Mouse (Mus musculus) neural tube, embryonic 14.5 days (tissue): ENCODE data around the gene Fcho2. TPM values are rescaled to one million over a fixed set of nuclear protein-coding genes. Genes with fewer than 3 reads are reported as not detected.

Experiments used
- ATAC-seq: fragments of 200-750 bp; cut with Nextera tagmentation; 2 replicates; pipeline ENCODE4 v1.8.0; 2017; ENCODE audit warnings: low read depth, mild to moderate bottlenecking, moderate TSS enrichment, moderate library complexity
- H3K27ac ChIP-seq: fragments of 300-500 bp; sonication (generic); 2 replicates; pipeline ENCODE4 v1.5.1; 2014; ENCODE audit warnings: low read depth, mild to moderate bottlenecking, control low read depth, low read length, moderate library complexity, mixed read lengths
- H3K27me3 ChIP-seq: fragments of 300-500 bp; sonication (generic); 2 replicates; pipeline ENCODE4 v1.6.1; 2014; ENCODE audit warnings: low read length; ENCODE audit not compliant: control insufficient read depth, insufficient read depth
- H3K36me3 ChIP-seq: fragments of 300-500 bp; sonication (generic); 2 replicates; pipeline ENCODE4 v1.6.1; 2014; ENCODE audit warnings: low read length, mixed read lengths; ENCODE audit not compliant: control insufficient read depth, insufficient read depth
- H3K4me1 ChIP-seq: fragments of 300-500 bp; sonication (generic); 2 replicates; pipeline ENCODE4 v1.6.1; 2014; ENCODE audit warnings: low read length; ENCODE audit not compliant: control insufficient read depth, insufficient read depth
- H3K4me2 ChIP-seq: fragments of 300-500 bp; sonication (generic); 2 replicates; pipeline ENCODE4 v1.6.1; 2014; ENCODE audit warnings: mild to moderate bottlenecking, low read depth, low read length, control low read depth
- H3K4me3 ChIP-seq: fragments of 300-500 bp; sonication (generic); 2 replicates; pipeline ENCODE4 v1.5.1; 2014; ENCODE audit warnings: low read depth, low read length, control low read depth, mixed read lengths
- H3K9ac ChIP-seq: fragments of 300-500 bp; sonication (generic); replicated peaks from 2 replicates; pipeline ENCODE4 v1.6.1; 2014; ENCODE audit warnings: low read depth, mild to moderate bottlenecking, control low read depth, low read length, mixed read lengths
- H3K9me3 ChIP-seq: fragments of 300-500 bp; sonication (generic); 2 replicates; pipeline ENCODE4 v1.6.1; 2016; ENCODE audit warnings: low read length; ENCODE audit not compliant: control insufficient read depth
- WGBS: fragments of 180-500 bp; shearing (Covaris S2); extraction: QIAGEN DNeasy Blood & Tissue Kit; methylation state at CpG from one replicate; pipeline ENCODE4 v1.1.7; 2014; 5-methylcytosine and 5-hydroxymethylcytosine counted together
- polyA plus RNA-seq: library from polyadenylated mRNA; unstranded; fragments of >200 nt; fragmentation: Nextera tagmentation; extraction: Ambion mirVana; gene quantifications from 2 replicates; pipeline ENCODE4 v1.2.1, GENCODE M21; 2014

Gene Fcho2
- polyA plus RNA-seq, 1 experiment from 2014 or later, result 28.3 TPM

- H3K4me1 ChIP-seq, result no peaks in the 10 kb centered on the region
- ATAC-seq, result no peak
- H3K9ac ChIP-seq, result no peak overlapping the region
- no peaks in the 10 kb centered on the region for H3K27me3 ChIP-seq
- H3K9me3 ChIP-seq, result no peaks in the 10 kb centered on the region
- H3K4me3 ChIP-seq, result no peak overlapping the region
- peaks cover 19% of the 10 kb centered on the region for H3K36me3 ChIP-seq
- no peak overlapping the region for H3K4me2 ChIP-seq
- WGBS, result 97% methylated on average over 6 of the region's 6 CpGs
- H3K27ac ChIP-seq, result no peak overlapping the region
Observed at GRCm38 (mm10) chr13:98743214-98743613, 72.0 kb downstream of the Fcho2 start.

- H3K27me3 ChIP-seq, result no peaks in the 10 kb centered on the region
- H3K4me1 ChIP-seq, result no peaks in the 10 kb centered on the region
- H3K4me2 ChIP-seq, result no peak overlapping the region
- H3K27ac ChIP-seq, result no peak overlapping the region
- no peak for ATAC-seq
- peaks cover 11% of the 10 kb centered on the region for H3K36me3 ChIP-seq
- 94% methylated on average over 2 of the region's 2 CpGs for WGBS
- H3K9ac ChIP-seq, result no peak overlapping the region
- no peak overlapping the region for H3K4me3 ChIP-seq
- no peaks in the 10 kb centered on the region for H3K9me3 ChIP-seq
Observed at GRCm38 (mm10) chr13:98738213-98738612, 77.0 kb downstream of the Fcho2 start.

- H3K9ac ChIP-seq, result no peak overlapping the region
- ATAC-seq, result no peak
- no peaks in the 10 kb centered on the region for H3K27me3 ChIP-seq
- H3K4me2 ChIP-seq, result no peak overlapping the region
- no peaks in the 10 kb centered on the region for H3K4me1 ChIP-seq
- H3K4me3 ChIP-seq, result no peak overlapping the region
- H3K9me3 ChIP-seq, result no peaks in the 10 kb centered on the region
- H3K27ac ChIP-seq, result no peak overlapping the region
- 58% methylated on average over 3 of the region's 3 CpGs for WGBS
- peaks cover 13% of the 10 kb centered on the region; the same call in 1 of the 2 replicates for H3K36me3 ChIP-seq
Observed at GRCm38 (mm10) chr13:98733292-98733691, 82.0 kb downstream of the Fcho2 start.

- Histone ChIP-seq H3K9ac (no peak overlapping the region), H3K36me3 (peaks cover 17% of the 10 kb centered on the region; the same call in 1 of the 2 replicates), H3K27ac (no peak overlapping the region), H3K4me1 (no peaks in the 10 kb centered on the region), H3K4me2 (no peak overlapping the region), H3K9me3 (no peaks in the 10 kb centered on the region), H3K27me3 (no peaks in the 10 kb centered on the region), H3K4me3 (no peak overlapping the region)
- ATAC-seq, result no peak
- WGBS, result 88% methylated on average over 1 of the region's 1 CpGs
Observed at GRCm38 (mm10) chr13:98729271-98730062, 85.8 kb downstream of the Fcho2 start.

- no peak overlapping the region for H3K9ac ChIP-seq
- peak; percentile 41; the same call in 1 of the 2 replicates for ATAC-seq
- H3K9me3 ChIP-seq, result no peaks in the 10 kb centered on the region
- H3K4me3 ChIP-seq, result no peak overlapping the region
- H3K27ac ChIP-seq, result no peak overlapping the region
- H3K36me3 ChIP-seq, result peaks cover 19% of the 10 kb centered on the region; the same call in 1 of the 2 replicates
- 66% methylated on average over 4 of the region's 4 CpGs for WGBS
- H3K27me3 ChIP-seq, result no peaks in the 10 kb centered on the region
- H3K4me2 ChIP-seq, result no peak overlapping the region
- no peaks in the 10 kb centered on the region for H3K4me1 ChIP-seq
Observed at GRCm38 (mm10) chr13:98726494-98726893, 88.8 kb downstream of the Fcho2 start.

GRCm38 (mm10) chr13:98723430-98723829 is 91.8 kb downstream of the Fcho2 start:
- ATAC-seq, result no peak
- H3K27me3 ChIP-seq, result no peaks in the 10 kb centered on the region
- WGBS, result 96% methylated on average over 1 of the region's 1 CpGs
- no peaks in the 10 kb centered on the region for H3K4me1 ChIP-seq
- no peaks in the 10 kb centered on the region for H3K9me3 ChIP-seq
- H3K4me2 ChIP-seq, result no peak overlapping the region
- no peak overlapping the region for H3K9ac ChIP-seq
- peaks cover 13% of the 10 kb centered on the region; the same call in 1 of the 2 replicates for H3K36me3 ChIP-seq
- no peak overlapping the region for H3K27ac ChIP-seq
- H3K4me3 ChIP-seq, result no peak overlapping the region

GRCm38 (mm10) chr13:98722296-98722695 is 93.0 kb downstream of the Fcho2 start:
- no peak overlapping the region for H3K4me3 ChIP-seq
- no peak for ATAC-seq

GRCm38 (mm10) chr13:98716176-98716575 is 99.1 kb downstream of the Fcho2 start:
- Histone ChIP-seq H3K9me3 (no peaks in the 10 kb centered on the region), H3K4me2 (no peak overlapping the region), H3K9ac (no peak overlapping the region), H3K4me1 (no peaks in the 10 kb centered on the region), H3K27ac (no peak overlapping the region), H3K4me3 (no peak overlapping the region), H3K27me3 (no peaks in the 10 kb centered on the region), H3K36me3 (no peaks in the 10 kb centered on the region)
- WGBS, result 94% methylated on average over 8 of the region's 8 CpGs
- ATAC-seq, result no peak

More at GRCm38 (mm10) chr13:98722296-98722695, 93.0 kb downstream of the Fcho2 start:
- WGBS, result 36% methylated on average over 1 of the region's 1 CpGs
- Histone ChIP-seq H3K4me2 (no peak overlapping the region), H3K9me3 (no peaks in the 10 kb centered on the region), H3K27ac (no peak overlapping the region), H3K9ac (no peak overlapping the region), H3K36me3 (peaks cover 13% of the 10 kb centered on the region; the same call in 1 of the 2 replicates), H3K4me1 (no peaks in the 10 kb centered on the region), H3K27me3 (no peaks in the 10 kb centered on the region)

- Histone ChIP-seq H3K9me3 (no peaks in the 10 kb centered on the region), H3K4me1 (no peaks in the 10 kb centered on the region), H3K4me2 (no peak overlapping the region), H3K27ac (no peak overlapping the region), H3K36me3 (no peaks in the 10 kb centered on the region), H3K27me3 (no peaks in the 10 kb centered on the region), H3K9ac (no peak overlapping the region), H3K4me3 (no peak overlapping the region)
- 82% methylated on average over 6 of the region's 6 CpGs for WGBS
- no peak for ATAC-seq
Observed at GRCm38 (mm10) chr13:98715443-98715990, 99.7 kb downstream of the Fcho2 start.
